Mouse (Mus musculus) forebrain, embryonic 10.5 days (tissue): ENCODE results near the gene Gatad1. TPM values are rescaled to one million over a fixed set of nuclear protein-coding genes. Genes with fewer than 3 reads are reported as not detected.
A peak's percentile ranks its signal among the peaks of the same experiment; 100 is the strongest.
"Not testable (repeated sequence)": the region's sequence is repeated elsewhere in the genome, so short reads cannot be mapped to it uniquely, and the experiment has no call there.

Source experiments
- DNase-seq: peaks from one replicate; pipeline ENCODE4 v3.0.0-alpha.2; 2017; ENCODE audit warnings: low spot score; ENCODE audit errors: extremely low spot score
- H3K27ac ChIP-seq: fragments of 300-500 bp; sonication (generic); 2 replicates; pipeline ENCODE4 v1.5.1; 2016; ENCODE audit warnings: mild to moderate bottlenecking
- H3K27me3 ChIP-seq: fragments of 300-500 bp; sonication (generic); 2 replicates; pipeline ENCODE4 v1.6.1; 2016; ENCODE audit warnings: mild to moderate bottlenecking; ENCODE audit not compliant: poor library complexity, severe bottlenecking
- H3K36me3 ChIP-seq: fragments of 300-500 bp; sonication (generic); replicated peaks from 2 replicates; pipeline ENCODE4 v1.6.1; 2016; ENCODE audit warnings: mild to moderate bottlenecking, moderate library complexity
- H3K4me1 ChIP-seq: fragments of 300-500 bp; sonication (generic); 2 replicates; pipeline ENCODE4 v1.6.1; 2016
- H3K4me3 ChIP-seq: fragments of 300-500 bp; sonication (generic); 2 replicates; pipeline ENCODE4 v1.5.1; 2016; ENCODE audit warnings: mild to moderate bottlenecking, moderate library complexity
- H3K9me3 ChIP-seq: fragments of 300-500 bp; sonication (generic); 2 replicates; pipeline ENCODE4 v1.6.1; 2016; ENCODE audit warnings: mild to moderate bottlenecking, moderate library complexity
- WGBS: fragments of 180-500 bp; shearing (Covaris S2); methylation state at CpG from one replicate; pipeline ENCODE4 v1.1.7; 2016; 5-methylcytosine and 5-hydroxymethylcytosine counted together
- polyA plus RNA-seq: library from polyadenylated mRNA; unstranded; fragments of >200 nt; fragmentation: Nextera tagmentation; extraction: Ambion mirVana; gene quantifications from 2 replicates; pipeline ENCODE4 v1.2.1, GENCODE M21; 2016

The Gatad1 gene
- polyA plus RNA-seq, 1 experiment from 2014 or later, result 70.6 TPM

DNA sequence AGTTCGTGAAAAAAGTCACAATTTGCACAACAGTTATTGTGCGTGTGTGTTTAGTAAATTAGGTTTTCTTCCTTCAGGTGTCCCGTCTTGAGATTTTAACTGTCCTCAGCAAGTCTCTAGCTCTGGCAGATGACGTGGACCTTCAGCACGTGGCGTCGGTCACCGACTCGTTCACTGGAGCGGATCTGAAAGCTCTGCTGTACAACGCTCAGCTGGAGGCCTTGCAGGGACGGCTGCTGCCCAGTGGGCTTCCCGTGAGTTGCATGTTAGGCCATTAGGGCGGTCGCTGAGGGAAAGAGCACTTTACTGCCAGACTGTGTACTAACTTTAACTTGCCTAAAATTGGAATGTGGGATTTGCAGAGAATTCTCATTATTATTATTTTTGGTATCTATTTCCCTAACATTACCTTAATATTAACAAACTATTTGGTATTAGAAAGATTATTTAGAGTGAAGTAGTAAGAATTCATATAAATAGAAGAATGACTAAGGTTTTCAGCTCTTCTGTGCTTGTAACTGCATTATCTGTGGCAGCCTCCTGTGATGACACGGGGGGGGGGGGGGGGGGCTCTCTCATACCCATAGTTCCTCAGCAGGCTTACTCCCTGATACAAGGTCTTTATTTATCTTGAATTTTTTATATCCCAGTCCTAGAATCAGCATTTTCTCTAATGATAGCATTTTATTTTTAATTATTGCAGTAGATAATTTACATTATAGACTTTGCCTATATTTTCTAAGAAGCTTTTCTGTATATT lies 25.3 kb downstream of the Gatad1 start:
- H3K27ac ChIP-seq, result no peak overlapping the region
- H3K4me3 ChIP-seq, result no peak overlapping the region
- no peaks in the 10 kb centered on the region for H3K4me1 ChIP-seq
- DNase-seq, result no peak
- no peaks in the 10 kb centered on the region for H3K27me3 ChIP-seq
- no peaks in the 10 kb centered on the region for H3K9me3 ChIP-seq
- H3K36me3 ChIP-seq, result peaks cover 56% of the 10 kb centered on the region
- 79% methylated on average over 16 of the region's 16 CpGs for WGBS

- WGBS, result 96% methylated on average over 5 of the region's 5 CpGs
- peaks cover 54% of the 10 kb centered on the region for H3K36me3 ChIP-seq
- H3K4me1 ChIP-seq, result no peaks in the 10 kb centered on the region
- no peaks in the 10 kb centered on the region for H3K27me3 ChIP-seq
- no peaks in the 10 kb centered on the region for H3K9me3 ChIP-seq
- H3K27ac ChIP-seq, result no peak overlapping the region
- no peak for DNase-seq
- no peak overlapping the region for H3K4me3 ChIP-seq
These were observed 26.9 kb downstream of the Gatad1 start for GRCm38 (mm10) chr5:3630055-3630454.

GRCm38 (mm10) chr5:3620486-3620885 lies 36.5 kb downstream of the Gatad1 start:
- no peaks in the 10 kb centered on the region for H3K9me3 ChIP-seq
- peaks cover 51% of the 10 kb centered on the region for H3K36me3 ChIP-seq
- H3K27me3 ChIP-seq, result no peaks in the 10 kb centered on the region
- H3K4me1 ChIP-seq, result no peaks in the 10 kb centered on the region
- DNase-seq, result no peak
- no peak overlapping the region for H3K4me3 ChIP-seq
- WGBS, result 90% methylated on average over 7 of the region's 7 CpGs
- no peak overlapping the region for H3K27ac ChIP-seq

DNA sequence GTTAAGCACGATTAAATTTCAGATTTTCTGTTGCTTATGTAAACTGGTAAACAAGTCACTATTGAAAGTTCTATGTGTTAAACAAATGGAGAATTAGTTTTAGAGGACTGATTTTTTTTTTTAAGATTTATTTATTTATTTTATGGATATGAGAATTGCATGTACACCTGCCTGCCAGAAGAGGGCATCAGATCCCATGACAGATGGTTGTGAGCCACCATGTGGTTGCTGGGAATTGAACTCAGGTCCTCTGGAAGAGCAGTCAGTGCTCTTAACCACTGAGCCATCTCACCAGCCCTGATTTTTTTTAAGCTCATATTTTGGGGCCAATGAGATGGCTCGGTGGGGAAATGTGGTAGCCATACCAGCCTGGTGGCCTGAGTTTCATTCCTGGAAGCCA lies 45.1 kb downstream of the Gatad1 start:
- not testable (repeated sequence) for DNase-seq, H3K4me1 ChIP-seq, H3K9me3 ChIP-seq, H3K27me3 ChIP-seq, H3K4me3 ChIP-seq, H3K27ac ChIP-seq
- H3K36me3 ChIP-seq, result peaks cover 65% of the 10 kb centered on the region
- WGBS, result 90% methylated on average over 2 of the region's 2 CpGs

DNA sequence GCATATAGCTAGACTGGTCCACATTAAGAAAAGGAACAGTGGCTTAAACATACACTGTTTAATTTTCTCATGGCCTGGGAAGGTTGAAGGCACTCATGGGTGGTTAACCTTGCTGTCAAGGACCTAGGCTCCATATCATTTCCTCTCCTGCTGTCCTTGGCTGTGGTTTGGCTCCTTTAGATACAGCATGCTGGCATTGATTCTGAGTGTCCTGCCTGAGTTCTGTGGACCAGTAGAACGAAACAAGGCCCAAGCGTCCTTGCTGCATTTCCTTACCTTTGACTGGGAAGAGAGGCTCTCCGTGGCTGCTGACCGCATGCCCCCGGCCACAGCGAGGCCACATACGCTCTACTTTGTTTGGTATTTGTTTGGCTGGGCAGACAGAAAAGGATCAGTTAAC lies 47.7 kb downstream of the Gatad1 start:
- H3K9me3 ChIP-seq, result no peaks in the 10 kb centered on the region; the same call in 1 of the 2 replicates
- 95% methylated on average over 7 of the region's 7 CpGs for WGBS
- H3K27ac ChIP-seq, result no peak overlapping the region
- no peak for DNase-seq
- H3K36me3 ChIP-seq, result peaks cover 67% of the 10 kb centered on the region
- H3K4me3 ChIP-seq, result no peak overlapping the region
- no peaks in the 10 kb centered on the region for H3K4me1 ChIP-seq
- no peaks in the 10 kb centered on the region for H3K27me3 ChIP-seq

GRCm38 (mm10) chr5:3607114-3607513 lies 49.9 kb downstream of the Gatad1 start:
- 95% methylated on average over 9 of the region's 9 CpGs for WGBS
- Histone ChIP-seq H3K27ac (no peak overlapping the region), H3K4me1 (no peaks in the 10 kb centered on the region), H3K4me3 (no peak overlapping the region), H3K27me3 (no peaks in the 10 kb centered on the region), H3K9me3 (no peaks in the 10 kb centered on the region; the same call in 1 of the 2 replicates), H3K36me3 (peaks cover 59% of the 10 kb centered on the region)
- DNase-seq, result no peak

DNA sequence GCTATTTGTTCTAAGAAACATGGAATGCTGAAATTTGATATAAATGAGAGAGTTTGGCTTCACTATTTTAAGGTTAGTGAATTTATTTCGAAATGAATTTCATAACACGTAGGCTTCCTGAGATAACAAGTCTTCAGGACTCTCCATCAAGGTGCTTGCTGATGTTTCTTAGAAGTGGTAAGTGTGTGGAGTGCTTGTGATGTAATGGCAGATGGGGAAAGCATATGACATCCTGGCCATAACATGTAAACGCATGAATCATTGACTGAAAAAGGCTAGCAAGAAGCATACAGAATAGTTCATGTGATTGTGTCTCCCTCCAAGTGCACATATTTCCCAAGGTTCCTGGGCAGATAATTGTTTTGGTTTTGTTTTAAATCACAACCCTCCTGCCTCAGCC lies 56.2 kb downstream of the Gatad1 start:
- no peak for DNase-seq
- no peak overlapping the region for H3K27ac ChIP-seq
- no peak overlapping the region for H3K4me3 ChIP-seq
- H3K4me1 ChIP-seq, result peaks cover 10% of the 10 kb centered on the region
- H3K9me3 ChIP-seq, result no peaks in the 10 kb centered on the region
- no peaks in the 10 kb centered on the region for H3K27me3 ChIP-seq
- 88% methylated on average over 3 of the region's 3 CpGs for WGBS
- peaks cover 16% of the 10 kb centered on the region for H3K36me3 ChIP-seq

DNA sequence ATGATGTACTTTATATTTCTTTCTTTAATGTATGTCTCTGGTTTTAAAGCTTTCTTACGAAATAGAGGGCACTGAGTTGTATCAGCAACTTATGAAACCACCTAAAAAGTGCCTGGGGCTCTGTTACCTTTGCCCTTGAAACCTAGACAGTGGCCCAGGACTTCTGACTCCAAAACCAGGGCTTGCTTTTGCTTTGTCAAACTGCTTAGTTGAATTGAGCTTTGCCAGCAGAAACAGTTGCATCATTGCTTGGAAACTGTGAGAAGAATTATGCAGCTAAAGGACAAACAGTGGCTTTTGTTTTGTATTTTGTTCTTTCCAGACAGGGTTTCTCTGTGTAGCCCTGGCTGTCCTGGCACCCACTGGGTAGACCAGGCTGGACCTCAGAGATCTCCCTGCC lies 56.7 kb downstream of the Gatad1 start:
- WGBS, result 84% methylated on average over 1 of the region's 1 CpGs
- Histone ChIP-seq H3K27me3 (no peaks in the 10 kb centered on the region), H3K4me3 (no peak overlapping the region), H3K4me1 (peaks cover 12% of the 10 kb centered on the region), H3K27ac (no peak overlapping the region), H3K36me3 (peaks cover 11% of the 10 kb centered on the region), H3K9me3 (no peaks in the 10 kb centered on the region)
- DNase-seq, result no peak

GRCm38 (mm10) chr5:3598766-3599165 lies 58.2 kb downstream of the Gatad1 start:
- Histone ChIP-seq H3K4me3 (no peak overlapping the region), H3K9me3 (no peaks in the 10 kb centered on the region), H3K27me3 (no peaks in the 10 kb centered on the region), H3K27ac (no peak overlapping the region), H3K4me1 (peaks cover 19% of the 10 kb centered on the region), H3K36me3 (no peaks in the 10 kb centered on the region; the same call in 1 of the 2 replicates)
- no peak for DNase-seq
- WGBS, result 96% methylated on average over 5 of the region's 5 CpGs

DNA sequence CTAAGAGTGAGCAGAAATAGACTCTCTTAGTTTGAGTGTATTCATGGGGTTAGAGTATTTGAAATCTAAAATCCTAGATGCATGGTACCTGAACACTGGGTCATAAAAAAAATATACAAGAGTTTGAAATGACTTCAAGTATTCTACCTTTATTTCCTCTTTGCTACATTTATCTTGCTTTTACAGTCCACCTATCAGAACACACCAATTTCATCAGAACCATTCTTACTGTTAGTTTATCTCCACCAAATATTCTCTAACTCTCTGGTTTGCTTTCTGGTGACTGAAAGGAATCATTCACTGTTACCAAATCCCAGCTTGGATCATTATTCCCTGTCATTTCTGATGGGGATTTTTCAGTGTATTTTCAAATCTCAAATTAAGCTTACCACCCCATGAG lies 59.8 kb downstream of the Gatad1 start:
- DNase-seq, result no peak
- Histone ChIP-seq H3K4me1 (peaks cover 19% of the 10 kb centered on the region), H3K27ac (no peak overlapping the region), H3K27me3 (no peaks in the 10 kb centered on the region), H3K4me3 (peak overlapping the region; percentile 87), H3K36me3 (0 out of 2 replicates have a peak, but pooled peaks cover 2% of the 10 kb centered on the region), H3K9me3 (no peaks in the 10 kb centered on the region)

DNA sequence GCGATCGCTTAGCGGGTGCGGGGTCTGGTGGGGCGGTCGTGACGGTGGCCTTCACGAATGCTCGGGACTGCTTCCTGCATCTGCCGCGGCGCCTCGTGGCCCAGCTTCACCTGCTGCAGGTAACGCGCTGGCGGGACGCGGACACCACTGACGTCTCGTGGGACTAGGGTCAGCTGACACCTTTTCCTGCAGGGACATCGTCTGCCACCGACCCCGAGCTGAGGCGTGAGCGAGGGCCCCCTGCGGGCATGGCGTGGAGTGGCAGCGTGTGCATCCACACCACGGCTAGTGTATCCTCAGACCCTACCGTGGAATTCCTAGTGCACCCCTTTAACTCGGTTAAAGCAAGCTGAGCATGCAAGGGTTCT lies 60.6 kb downstream of the Gatad1 start, which contains the start of gene Rbm48:
Gene Rbm48 (minus strand): TSS at position 187 of the 368 bp plus-strand sequence.
- no peaks in the 10 kb centered on the region for H3K9me3 ChIP-seq

GRCm38 (mm10) chr5:3595693-3596398 lies 61.1 kb downstream of the Gatad1 start, which contains the start of gene Pex1:
Gene Pex1 (plus strand): TSS chr5:3596066.
- H3K4me3 ChIP-seq, result peak within 1 kb of the TSS; percentile 87
- H3K27ac ChIP-seq, result peak within 1 kb of the TSS; percentile 85
- peaks cover 19% of the 10 kb centered on the region for H3K4me1 ChIP-seq
- DNase-seq, result peak; percentile 95
- under 1% methylated on average over 50 of the region's 50 CpGs for WGBS
- peaks cover 14% of the 10 kb centered on the region for H3K36me3 ChIP-seq
- H3K9me3 ChIP-seq, result no peaks in the 10 kb centered on the region
- H3K27me3 ChIP-seq, result no peaks in the 10 kb centered on the region

More for the DNA sequence above, 60.6 kb downstream of the Gatad1 start, which contains the start of gene Rbm48:
- Histone ChIP-seq H3K27ac (peak within 1 kb of the TSS; percentile 85), H3K27me3 (no peaks in the 10 kb centered on the region), H3K36me3 (peaks cover 9% of the 10 kb centered on the region), H3K4me1 (peaks cover 19% of the 10 kb centered on the region), H3K4me3 (peak within 1 kb of the TSS; percentile 87)
- DNase-seq, result peak; percentile 67
- WGBS, result under 1% methylated on average over 31 of the region's 31 CpGs
